Mouse (Mus musculus): ENCODE results near the gene Gdap1l1.

DNA sequence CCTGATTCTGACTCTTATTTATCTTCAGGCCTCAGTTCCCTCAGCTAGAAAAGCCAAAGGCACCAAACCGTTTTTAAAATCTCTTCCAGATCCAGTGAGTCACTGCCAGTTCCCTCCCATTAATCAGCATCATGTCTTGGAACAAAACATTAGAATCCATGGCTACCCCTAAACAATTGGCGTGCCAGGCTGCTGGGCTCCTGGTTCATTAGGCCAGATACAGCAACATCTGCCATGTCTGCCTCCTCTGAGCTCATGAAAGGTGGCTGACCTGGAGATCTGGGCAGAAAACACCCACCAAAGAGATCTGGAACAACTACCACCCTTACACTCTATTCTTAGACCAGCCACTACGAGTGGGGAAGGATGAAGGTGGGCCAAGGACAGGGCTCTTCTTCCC lies 32.9 kb downstream of the Gdap1l1 start:
- TF ChIP-seq POLR2A (IDR thresholded peaks at IDR 0.05; ENCODE audit: insufficient read length, low read depth): no peak
- TF ChIP-seq MYOD1 (IDR thresholded peaks at IDR 0.05; ENCODE audit: control insufficient read depth in 1 of 3, insufficient read length in 2 of 3, low read depth in 2 of 3): no peak
- no peak for TF ChIP-seq MYOG (IDR thresholded peaks at IDR 0.05; ENCODE audit: control insufficient read depth in 1 of 3, insufficient read depth in 1 of 3, insufficient read length in 2 of 3, low read depth in 2 of 3)
- TF ChIP-seq MAX (IDR thresholded peaks at IDR 0.05; ENCODE audit: low read depth): no peak
- no peak for TF ChIP-seq USF1 (IDR thresholded peaks at IDR 0.05; ENCODE audit: low read depth)
- no peak for TF ChIP-seq TCF3 (IDR thresholded peaks at IDR 0.05; ENCODE audit: insufficient read length, low read depth)
- TF ChIP-seq SRF (IDR thresholded peaks at IDR 0.05; ENCODE audit: control insufficient read depth, insufficient read length, low read depth): no peak
- no peak for TF ChIP-seq E2F4 (IDR thresholded peaks at IDR 0.05; ENCODE audit: insufficient read depth)
- no peak for TF ChIP-seq TCF12 (IDR thresholded peaks at IDR 0.05; ENCODE audit: insufficient read depth, poor library complexity, severe bottlenecking)

Data from myocyte (in vitro differentiated cells).